Comparison of ENCODE assay signal across 8 mouse cellular contexts in genomic region chr19:4302936-4303639, GRCm38 (mm10). TPM values are rescaled to one million over a fixed set of nuclear protein-coding genes. Genes with fewer than 3 reads are reported as not detected.
A peak's percentile ranks its signal among the peaks of the same experiment; 100 is the strongest.
DNase-seq lines count a peak whose midpoint lies in the region; ATAC-seq lines count a peak whose summit lies in the region.

No protein-coding gene starts in this region.

- peak overlapping the region; percentile 65 for H3K9ac ChIP-seq in embryonic facial prominence, embryonic 13.5 days
- no peak overlapping the region for H3K9ac ChIP-seq in midbrain, embryonic 12.5 days (replicated peaks)

- no peaks in the 10 kb centered on the region; the same call in 1 of the 2 replicates for H3K36me3 ChIP-seq in embryonic facial prominence, embryonic 13.5 days
- no peaks in the 10 kb centered on the region for H3K36me3 ChIP-seq in midbrain, embryonic 12.5 days

- H3K9me3 ChIP-seq in embryonic facial prominence, embryonic 13.5 days, result no peaks in the 10 kb centered on the region
- no peaks in the 10 kb centered on the region for H3K9me3 ChIP-seq in midbrain, embryonic 12.5 days

- H3K27ac ChIP-seq in embryonic facial prominence, embryonic 13.5 days, result peak overlapping the region; percentile 89
- H3K27ac ChIP-seq in midbrain, embryonic 12.5 days (replicated peaks), result peak overlapping the region; percentile 76; the same call in 1 of the 2 replicates

- no peaks in the 10 kb centered on the region for H3K27me3 ChIP-seq in embryonic facial prominence, embryonic 13.5 days
- no peaks in the 10 kb centered on the region for H3K27me3 ChIP-seq in midbrain, embryonic 12.5 days

- peak overlapping the region; percentile 25 for H3K4me3 ChIP-seq in embryonic facial prominence, embryonic 13.5 days
- no peak overlapping the region for H3K4me3 ChIP-seq in midbrain, embryonic 12.5 days

- ATAC-seq in embryonic facial prominence, embryonic 13.5 days (ENCODE audit: insufficient number of reproducible peaks, insufficient read depth, low FRiP score, low TSS enrichment, low read depth), result no peak
- no peak for ATAC-seq in midbrain, embryonic 12.5 days (ENCODE audit: low FRiP score, low read depth)

- peaks cover 74% of the 10 kb centered on the region for H3K4me1 ChIP-seq in embryonic facial prominence, embryonic 13.5 days
- peaks cover 48% of the 10 kb centered on the region for H3K4me1 ChIP-seq in midbrain, embryonic 12.5 days

- peak overlapping the region; percentile 57 for H3K4me2 ChIP-seq in embryonic facial prominence, embryonic 13.5 days
- peak overlapping the region; percentile 22 for H3K4me2 ChIP-seq in midbrain, embryonic 12.5 days (replicated peaks)

- DNase-seq in layer of hippocampus, adult 9-11 months, result peak; percentile 56
- no peak for DNase-seq in layer of hippocampus, adult 11-12 months (ENCODE audit: low spot score)
- DNase-seq in adrenal gland, postnatal 36 days, result peak; percentile 39 to 52
- DNase-seq in heart, postnatal 4 days, result peak; percentile 68
- DNase-seq in embryo, embryonic 10.5 days (ENCODE audit: low spot score), result no peak
- no peak for DNase-seq in kidney, adult 11 months

- 64% methylated on average over 7 of the region's 7 CpGs for WGBS in embryonic facial prominence, embryonic 13.5 days
- 78% methylated on average over 7 of the region's 7 CpGs for WGBS in midbrain, embryonic 12.5 days

RNA-seq across cellular contexts. Expression of gene Grk2, which starts 2.9 kb away (rescaled TPM):
- 10 to 100 TPM; 48.1 to 53.1 TPM for total RNA-seq in adrenal gland, postnatal 36 days (2021)
- 17.0 and 19.6 TPM in 2 replicates for polyA plus RNA-seq in embryonic facial prominence, embryonic 13.5 days (2015; fragmentation: Nextera tagmentation; extraction: Ambion mirVana)
- total RNA-seq in heart, postnatal 4 days (2021), result 10 to 100 TPM; 46.2 to 54.0 TPM
- 18.4 and 19.3 TPM in 2 replicates for polyA plus RNA-seq in midbrain, embryonic 12.5 days (2016; fragmentation: Nextera tagmentation; extraction: Ambion mirVana)

RNA-seq across cellular contexts. Expression of gene Ankrd13d, which starts 20.2 kb away (rescaled TPM):
- 1 to 10 TPM; 2.4 to 2.8 TPM for total RNA-seq in adrenal gland, postnatal 36 days (2021)
- polyA plus RNA-seq in embryonic facial prominence, embryonic 13.5 days (2015; fragmentation: Nextera tagmentation; extraction: Ambion mirVana), result 12.6 and 13.5 TPM in 2 replicates
- total RNA-seq in heart, postnatal 4 days (2021), result 1 to 10 TPM; 1.1 to 1.3 TPM
- polyA plus RNA-seq in midbrain, embryonic 12.5 days (2016; fragmentation: Nextera tagmentation; extraction: Ambion mirVana), result 17.6 and 18.9 TPM in 2 replicates

RNA-seq across cellular contexts. Expression of gene Ssh3, which starts 34.1 kb away (rescaled TPM):
- total RNA-seq in adrenal gland, postnatal 36 days (2021), result 10 to 100 TPM; 28.1 to 30.1 TPM
- 17.4 and 20.3 TPM in 2 replicates for polyA plus RNA-seq in embryonic facial prominence, embryonic 13.5 days (2015; fragmentation: Nextera tagmentation; extraction: Ambion mirVana)
- 1 to 10 TPM; 8.4 to 9.0 TPM for total RNA-seq in heart, postnatal 4 days (2021)
- 6.0 and 7.5 TPM in 2 replicates for polyA plus RNA-seq in midbrain, embryonic 12.5 days (2016; fragmentation: Nextera tagmentation; extraction: Ambion mirVana)

Comparison
In these comparisons a context has a peak if more than half of its experiments do, and no peak if none do; other contexts are left out.
1. DNase-seq: peak in layer of hippocampus, adult 9-11 months (single experiment), adrenal gland, postnatal 36 days (2 of 2) and heart, postnatal 4 days (single experiment); none in layer of hippocampus, adult 11-12 months (single experiment), embryo, embryonic 10.5 days (single experiment) and kidney, adult 11 months (single experiment).